Mouse (Mus musculus): ENCODE results near the gene Sept5. TPM values are rescaled to one million over a fixed set of nuclear protein-coding genes. Genes with fewer than 3 reads are reported as not detected.

Gene Sept5
- polyA plus RNA-seq, 1 experiment from 2014 or later: 149 TPM

GRCm38 (mm10) chr16:18628948-18629340 lies 810 bp downstream of the Sept5 start:
- H3K27ac ChIP-seq: peak overlapping the region; percentile 91
- H3K4me2 ChIP-seq (replicated peaks): peak overlapping the region; percentile 90
- H3K4me1 ChIP-seq (replicated peaks): peaks cover 39% of the 10 kb centered on the region
- WGBS: 25% methylated on average over 2 of the region's 2 CpGs
- H3K4me3 ChIP-seq (replicated peaks): peak overlapping the region; percentile 88
- peak overlapping the region; percentile 96 for H3K9ac ChIP-seq (replicated peaks)
- peak; percentile 1 for ATAC-seq
- H3K36me3 ChIP-seq: peaks cover 18% of the 10 kb centered on the region
- no peaks in the 10 kb centered on the region for H3K9me3 ChIP-seq
- peaks cover 52% of the 10 kb centered on the region for H3K27me3 ChIP-seq

- Histone ChIP-seq H3K36me3 (peaks cover 24% of the 10 kb centered on the region), H3K4me3 (replicated peaks) (peak overlapping the region; percentile 88), H3K4me1 (replicated peaks) (peaks cover 39% of the 10 kb centered on the region), H3K9ac (replicated peaks) (peak overlapping the region; percentile 96), H3K4me2 (replicated peaks) (peak overlapping the region; percentile 90), H3K9me3 (no peaks in the 10 kb centered on the region), H3K27me3 (peaks cover 57% of the 10 kb centered on the region), H3K27ac (peak overlapping the region; percentile 91)
- WGBS: 57% methylated on average over 7 of the region's 7 CpGs
- ATAC-seq: no peak
These were observed 1.4 kb downstream of the Sept5 start for GRCm38 (mm10) chr16:18628206-18628947.

- Histone ChIP-seq H3K4me2 (replicated peaks) (peak overlapping the region; percentile 90), H3K36me3 (peaks cover 36% of the 10 kb centered on the region), H3K4me1 (replicated peaks) (peaks cover 39% of the 10 kb centered on the region), H3K27ac (no peak overlapping the region), H3K27me3 (peaks cover 62% of the 10 kb centered on the region), H3K9me3 (no peaks in the 10 kb centered on the region), H3K9ac (replicated peaks) (peak overlapping the region; percentile 96), H3K4me3 (replicated peaks) (peak overlapping the region; percentile 88)
- no peak for ATAC-seq
- WGBS: 46% methylated on average over 3 of the region's 3 CpGs
These were observed 2.6 kb downstream of the Sept5 start for GRCm38 (mm10) chr16:18627163-18627562.

GRCm38 (mm10) chr16:18626376-18626878 lies 3.3 kb downstream of the Sept5 start, which contains the start of gene Gm49601:
Gm49601 (minus strand) TSS chr16:18626427.
- Histone ChIP-seq H3K36me3 (peaks cover 43% of the 10 kb centered on the region), H3K27me3 (peaks cover 67% of the 10 kb centered on the region), H3K9me3 (no peaks in the 10 kb centered on the region), H3K27ac (no peak within 1 kb of the TSS), H3K4me2 (replicated peaks) (peak within 1 kb of the TSS; percentile 90), H3K4me1 (replicated peaks) (peaks cover 47% of the 10 kb centered on the region), H3K9ac (replicated peaks) (peak within 1 kb of the TSS; percentile 96), H3K4me3 (replicated peaks) (peak within 1 kb of the TSS; percentile 88)
- whole genome bisulfite sequencing: under 1% methylated on average over 59 of the region's 65 CpGs
- peak; percentile 34 for ATAC-seq

- peak; percentile 2 for ATAC-seq
- 10% methylated on average over 26 of the region's 26 CpGs for WGBS
- Histone ChIP-seq H3K4me2 (replicated peaks) (peak overlapping the region; percentile 90), H3K36me3 (peaks cover 44% of the 10 kb centered on the region), H3K27ac (no peak overlapping the region), H3K27me3 (peaks cover 71% of the 10 kb centered on the region), H3K9ac (replicated peaks) (peak overlapping the region; percentile 73), H3K4me3 (replicated peaks) (peak overlapping the region; percentile 88), H3K4me1 (replicated peaks) (peaks cover 52% of the 10 kb centered on the region), H3K9me3 (no peaks in the 10 kb centered on the region)
These were observed 3.9 kb downstream of the Sept5 start for GRCm38 (mm10) chr16:18625791-18626311.

GRCm38 (mm10) chr16:18625097-18625496 lies 4.7 kb downstream of the Sept5 start:
- no peak overlapping the region for H3K27ac ChIP-seq
- no peak overlapping the region for H3K4me3 ChIP-seq (replicated peaks)
- WGBS: 39% methylated on average over 14 of the region's 14 CpGs
- ATAC-seq: no peak
- H3K36me3 ChIP-seq: peaks cover 44% of the 10 kb centered on the region
- H3K4me1 ChIP-seq (replicated peaks): peaks cover 58% of the 10 kb centered on the region
- H3K4me2 ChIP-seq (replicated peaks): 0 out of 2 replicates have a peak overlapping the region, but pooled peaks have one; percentile 90
- H3K27me3 ChIP-seq: peaks cover 79% of the 10 kb centered on the region
- no peaks in the 10 kb centered on the region for H3K9me3 ChIP-seq
- no peak overlapping the region for H3K9ac ChIP-seq (replicated peaks)

- H3K4me2 ChIP-seq (replicated peaks): no peak overlapping the region
- H3K9ac ChIP-seq (replicated peaks): no peak overlapping the region
- H3K4me3 ChIP-seq (replicated peaks): no peak overlapping the region
- H3K27ac ChIP-seq: no peak overlapping the region
- peaks cover 58% of the 10 kb centered on the region for H3K4me1 ChIP-seq (replicated peaks)
- H3K36me3 ChIP-seq: peaks cover 44% of the 10 kb centered on the region
- H3K27me3 ChIP-seq: peaks cover 83% of the 10 kb centered on the region
- 24% methylated on average over 15 of the region's 15 CpGs for WGBS
- ATAC-seq: no peak
- H3K9me3 ChIP-seq: no peaks in the 10 kb centered on the region
These were observed 5.1 kb downstream of the Sept5 start for GRCm38 (mm10) chr16:18624641-18625040.

- no peak overlapping the region for H3K4me2 ChIP-seq (replicated peaks)
- no peaks in the 10 kb centered on the region for H3K9me3 ChIP-seq
- H3K9ac ChIP-seq (replicated peaks): no peak overlapping the region
- WGBS: 31% methylated on average over 15 of the region's 15 CpGs
- peaks cover 44% of the 10 kb centered on the region for H3K36me3 ChIP-seq
- H3K4me3 ChIP-seq (replicated peaks): no peak overlapping the region
- H3K27ac ChIP-seq: no peak overlapping the region
- H3K27me3 ChIP-seq: peaks cover 90% of the 10 kb centered on the region
- no peak for ATAC-seq
- H3K4me1 ChIP-seq (replicated peaks): peaks cover 55% of the 10 kb centered on the region
These were observed 5.8 kb downstream of the Sept5 start for GRCm38 (mm10) chr16:18623751-18624540.

GRCm38 (mm10) chr16:18622916-18623750 lies 6.6 kb downstream of the Sept5 start:
- no peak for ATAC-seq
- Histone ChIP-seq H3K36me3 (peaks cover 44% of the 10 kb centered on the region), H3K27ac (no peak overlapping the region), H3K4me2 (replicated peaks) (no peak overlapping the region), H3K9me3 (no peaks in the 10 kb centered on the region), H3K9ac (replicated peaks) (no peak overlapping the region), H3K27me3 (peaks cover 97% of the 10 kb centered on the region), H3K4me1 (replicated peaks) (peaks cover 47% of the 10 kb centered on the region), H3K4me3 (replicated peaks) (no peak overlapping the region)
- WGBS: 28% methylated on average over 29 of the region's 29 CpGs

GRCm38 (mm10) chr16:18622019-18622418 lies 7.7 kb downstream of the Sept5 start, which contains the start of gene Gp1bb:
Gp1bb (minus strand) TSS chr16:18622403.
- peaks cover 42% of the 10 kb centered on the region for H3K4me1 ChIP-seq (replicated peaks)
- peaks cover 97% of the 10 kb centered on the region for H3K27me3 ChIP-seq
- WGBS: 11% methylated on average over 17 of the region's 17 CpGs
- peak within 1 kb of the TSS; percentile 39 for H3K4me3 ChIP-seq (replicated peaks)
- H3K27ac ChIP-seq: no peak within 1 kb of the TSS
- peaks cover 44% of the 10 kb centered on the region for H3K36me3 ChIP-seq
- peak within 1 kb of the TSS; percentile 43; the same call in 1 of the 2 replicates for H3K9ac ChIP-seq (replicated peaks)
- no peak for ATAC-seq
- H3K4me2 ChIP-seq (replicated peaks): peak within 1 kb of the TSS; percentile 66
- no peaks in the 10 kb centered on the region for H3K9me3 ChIP-seq

- Histone ChIP-seq H3K4me2 (replicated peaks) (peak overlapping the region; percentile 66), H3K36me3 (peaks cover 44% of the 10 kb centered on the region), H3K4me3 (replicated peaks) (peak overlapping the region; percentile 39), H3K27ac (no peak overlapping the region), H3K9ac (replicated peaks) (peak overlapping the region; percentile 43; the same call in 1 of the 2 replicates), H3K9me3 (no peaks in the 10 kb centered on the region), H3K4me1 (replicated peaks) (peaks cover 37% of the 10 kb centered on the region), H3K27me3 (peaks cover 98% of the 10 kb centered on the region)
- ATAC-seq: no peak
- WGBS: 4% methylated on average over 38 of the region's 38 CpGs
These were observed 8.3 kb downstream of the Sept5 start for GRCm38 (mm10) chr16:18621362-18622001.
